Mouse (Mus musculus): Measurements from ENCODE around the gene Fam78a. TPM values are rescaled to one million over a fixed set of nuclear protein-coding genes. Genes with fewer than 3 reads are reported as not detected.

The Fam78a gene
- total RNA-seq, 2 experiments from 2014 or later: 9.0 to 9.7 TPM

DNA sequence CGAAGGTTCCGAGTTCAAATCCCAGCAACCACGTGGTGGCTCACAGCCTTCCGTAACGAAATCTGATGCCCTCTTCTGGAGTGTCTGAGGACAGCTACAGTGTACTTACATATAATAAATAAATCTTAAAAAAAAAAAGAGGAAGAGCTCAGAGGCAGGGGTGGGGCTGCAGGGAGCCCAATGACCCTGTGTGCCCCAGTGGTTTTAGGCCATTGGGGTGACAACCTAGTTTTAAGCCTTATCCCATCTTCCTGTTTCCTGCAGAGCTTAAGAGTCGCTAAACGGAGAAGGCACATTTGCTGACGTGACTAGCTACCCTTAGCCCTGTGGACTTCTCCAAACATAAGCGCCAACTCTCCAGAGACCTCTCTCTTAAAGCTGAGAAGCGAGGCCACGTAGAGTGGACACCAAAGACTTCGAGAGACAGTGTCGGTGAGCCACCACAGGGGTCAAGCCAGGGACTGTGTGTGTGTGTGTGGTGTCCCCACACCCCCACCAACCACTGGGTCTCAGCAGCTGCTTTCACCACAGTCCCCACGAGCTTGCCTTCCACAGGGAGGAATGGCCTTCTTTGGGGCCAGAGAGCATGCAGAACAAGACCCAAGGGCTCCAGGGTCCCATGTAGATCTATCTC, 3.2 kb downstream of the Fam78a start:
- intact Hi-C loops (cut with DNase I): loop anchor here (5.0 kb wide), 1 partner anchor 51 kb away; no protein-coding TSS in a partner anchor
- DNase-seq (ENCODE audit: extremely low spot score in 1 of 2, low spot score in 2 of 2): no peak
- no peak for TF ChIP-seq CTCF (IDR thresholded peaks at IDR 0.05)
- no peak overlapping the region for H3K27ac ChIP-seq
- H3K4me3 ChIP-seq: peak overlapping the region; percentile 65

DNA sequence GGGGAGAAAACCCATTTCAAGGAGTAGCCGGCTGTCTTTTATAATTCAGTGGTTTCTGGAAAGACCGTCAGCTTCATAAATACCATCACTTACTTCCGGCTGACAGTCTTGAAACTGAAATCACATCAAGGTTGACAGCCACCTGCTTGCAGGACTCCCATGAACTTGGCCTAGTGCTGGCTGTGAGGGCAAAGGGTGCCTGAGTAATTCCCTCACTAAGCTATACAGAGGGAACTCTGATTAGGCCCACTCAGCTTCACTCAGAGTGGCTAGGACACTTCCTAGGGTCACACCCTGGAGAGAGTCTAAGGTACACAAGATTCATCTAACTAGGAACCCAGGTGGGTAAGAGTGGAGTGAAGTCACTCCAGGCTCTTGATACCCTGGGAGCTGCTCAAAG, 4.0 kb downstream of the Fam78a start:
- no peak overlapping the region for H3K27ac ChIP-seq
- DNase-seq (ENCODE audit: extremely low spot score in 1 of 2, low spot score in 2 of 2): no peak
- no peak overlapping the region for H3K4me3 ChIP-seq
- no peak for TF ChIP-seq CTCF (IDR thresholded peaks at IDR 0.05)
- intact Hi-C loops (cut with DNase I): loop anchor here (5.0 kb wide), 1 partner anchor 52 kb away; no protein-coding TSS in a partner anchor

DNA sequence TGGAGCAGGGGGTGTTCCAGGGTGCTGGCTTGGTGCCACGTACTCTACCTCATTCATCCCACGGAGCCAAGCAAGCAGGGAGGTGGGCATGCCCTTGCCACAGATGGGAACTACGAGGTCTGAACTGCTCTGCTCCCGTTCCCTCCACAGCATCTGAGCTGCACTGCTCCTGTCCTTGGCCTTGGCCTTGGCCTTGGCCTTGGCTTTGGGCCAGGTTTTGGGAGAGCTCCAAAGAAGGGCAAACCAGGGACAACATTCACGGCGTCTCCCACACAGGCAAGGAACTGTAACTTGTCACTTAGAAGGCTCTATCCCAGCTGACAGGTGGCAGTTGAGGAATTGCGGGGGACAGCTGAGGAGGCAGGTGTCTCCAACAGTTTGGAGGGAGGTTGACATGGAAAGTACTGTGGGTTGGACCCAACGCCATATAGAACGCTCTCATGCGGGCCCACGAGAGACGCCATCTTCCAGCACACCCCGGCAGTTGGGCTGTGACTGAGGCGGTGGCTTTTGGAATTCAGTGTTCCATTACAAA, 5.4 kb downstream of the Fam78a start:
- no peak for TF ChIP-seq CTCF (IDR thresholded peaks at IDR 0.05)
- no peak overlapping the region for H3K27ac ChIP-seq
- intact Hi-C loops (cut with DNase I): no loop called here
- no peak overlapping the region for H3K4me3 ChIP-seq
- DNase-seq (ENCODE audit: extremely low spot score in 1 of 2, low spot score in 2 of 2): no peak

DNA sequence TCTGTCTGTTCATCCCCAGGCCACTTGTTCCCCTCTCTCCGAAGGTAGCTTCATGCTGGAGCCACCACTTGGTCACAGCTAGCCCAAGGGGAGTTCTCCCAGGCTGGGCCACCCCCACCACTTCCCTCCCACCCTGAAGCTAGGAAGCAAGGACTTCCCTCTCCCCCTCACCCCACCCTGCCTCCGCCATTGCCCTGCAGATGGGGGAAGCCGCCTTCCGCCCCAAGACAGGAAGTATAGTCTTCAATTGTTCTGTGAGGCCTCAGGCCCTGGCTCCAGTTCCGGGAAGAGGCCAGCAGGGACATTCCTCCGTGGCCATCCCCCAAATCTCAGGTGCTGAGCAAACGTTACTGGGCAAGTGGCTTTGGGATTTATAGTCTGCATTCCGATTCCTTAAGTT, 6.1 kb downstream of the Fam78a start:
- H3K4me3 ChIP-seq: no peak overlapping the region

DNA sequence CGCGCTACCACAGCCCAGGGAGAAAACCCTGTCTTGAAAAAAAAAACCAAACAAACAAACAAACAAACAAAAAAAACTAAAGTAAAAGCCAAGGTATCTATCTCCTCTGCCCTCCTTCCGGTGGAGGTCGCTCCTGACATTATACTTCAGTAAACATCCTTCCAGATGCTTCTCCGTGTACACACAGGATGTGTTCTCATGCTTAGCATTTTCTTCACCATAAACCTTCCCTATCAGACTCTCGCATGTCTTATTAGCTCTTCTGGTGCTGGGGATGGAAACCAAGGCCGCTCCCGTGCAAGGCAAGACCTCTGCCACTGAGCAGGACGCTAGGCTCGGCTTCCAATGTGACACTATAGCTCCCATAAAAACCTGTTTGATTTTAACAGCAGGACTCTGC, 6.9 kb downstream of the Fam78a start:
- no peak for TF ChIP-seq CTCF (IDR thresholded peaks at IDR 0.05)
- H3K27ac ChIP-seq: no peak overlapping the region
- no peak for DNase-seq (ENCODE audit: extremely low spot score in 1 of 2, low spot score in 2 of 2)
- H3K4me3 ChIP-seq: no peak overlapping the region
- intact Hi-C loops (cut with DNase I): no loop called here

More for the DNA sequence above, 6.1 kb downstream of the Fam78a start:
- DNase-seq (ENCODE audit: extremely low spot score in 1 of 2, low spot score in 2 of 2): no peak
- intact Hi-C loops (cut with DNase I): no loop called here
- TF ChIP-seq CTCF (IDR thresholded peaks at IDR 0.05): no peak
- no peak overlapping the region for H3K27ac ChIP-seq

DNA sequence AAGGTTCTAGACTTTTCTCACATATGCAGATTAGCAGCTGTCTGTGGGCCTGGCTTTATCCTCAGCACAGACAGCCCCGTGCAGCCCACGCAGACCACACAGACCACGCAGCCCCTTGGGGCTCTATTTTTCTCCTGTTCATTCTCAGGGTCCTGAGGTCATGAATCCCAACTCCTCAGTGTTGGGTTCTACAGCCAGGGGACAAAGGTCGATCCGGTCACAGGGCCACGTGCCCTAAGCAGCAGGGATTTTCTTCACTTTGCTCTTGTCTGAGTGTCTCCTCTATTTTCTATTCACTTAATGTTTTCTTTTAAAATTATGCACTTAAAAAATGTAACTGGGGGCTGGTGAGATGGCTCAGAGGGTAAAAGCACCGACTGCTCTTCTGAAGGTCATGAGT, 9.3 kb downstream of the Fam78a start:
- no peak overlapping the region for H3K4me3 ChIP-seq
- intact Hi-C loops (cut with DNase I): no loop called here
- no peak overlapping the region for H3K27ac ChIP-seq
- no peak for TF ChIP-seq CTCF (IDR thresholded peaks at IDR 0.05)
- no peak for DNase-seq (ENCODE audit: extremely low spot score in 1 of 2, low spot score in 2 of 2)

DNA sequence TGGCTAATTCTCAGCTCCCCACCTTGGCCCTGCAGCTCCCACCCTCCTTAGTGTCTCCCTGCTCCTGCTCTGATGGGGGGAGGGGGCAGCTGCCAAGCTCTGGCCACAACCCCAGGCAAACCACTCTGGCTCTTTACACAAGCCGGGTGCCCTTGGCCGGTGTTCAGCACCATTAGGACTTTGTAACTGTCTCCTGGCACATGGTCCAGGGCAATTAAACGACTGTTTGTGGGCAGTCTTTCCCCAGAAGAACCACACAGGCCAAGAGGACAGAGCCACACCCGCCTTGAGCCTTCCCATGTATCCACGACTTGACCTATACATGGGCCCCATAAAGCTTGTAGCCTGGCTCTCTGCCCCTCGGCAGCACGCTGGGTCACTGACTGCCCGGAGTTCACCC, 10.3 kb downstream of the Fam78a start:
- no peak for DNase-seq (ENCODE audit: extremely low spot score in 1 of 2, low spot score in 2 of 2)
- TF ChIP-seq CTCF (IDR thresholded peaks at IDR 0.05): no peak
- no peak overlapping the region for H3K4me3 ChIP-seq
- intact Hi-C loops (cut with DNase I): no loop called here
- no peak overlapping the region for H3K27ac ChIP-seq

DNA sequence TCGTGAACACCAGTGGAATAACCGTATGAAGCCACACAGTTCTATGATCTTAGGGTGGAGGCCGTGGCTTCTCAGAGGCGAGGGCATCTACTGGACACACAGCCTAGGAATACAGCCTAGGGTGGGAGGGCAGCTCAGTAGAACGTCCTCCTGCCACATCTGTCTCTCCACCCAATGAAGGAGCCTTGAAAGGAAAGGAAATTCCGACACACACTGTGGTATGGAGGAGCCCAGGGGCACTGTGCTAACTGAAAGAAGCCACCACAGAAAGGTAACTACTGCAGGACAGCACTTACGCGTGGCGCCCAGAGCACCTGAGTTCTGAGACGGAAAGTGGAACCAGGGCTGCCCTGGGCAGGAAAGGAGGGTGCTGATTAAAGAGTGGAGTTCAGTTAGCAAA, 13.9 kb downstream of the Fam78a start:
- Histone ChIP-seq H3K27ac (no peak overlapping the region), H3K4me3 (no peak overlapping the region)
- no peak for DNase-seq (ENCODE audit: extremely low spot score in 1 of 2, low spot score in 2 of 2)
- no peak for TF ChIP-seq CTCF (IDR thresholded peaks at IDR 0.05)
- intact Hi-C loops (cut with DNase I): no loop called here

DNA sequence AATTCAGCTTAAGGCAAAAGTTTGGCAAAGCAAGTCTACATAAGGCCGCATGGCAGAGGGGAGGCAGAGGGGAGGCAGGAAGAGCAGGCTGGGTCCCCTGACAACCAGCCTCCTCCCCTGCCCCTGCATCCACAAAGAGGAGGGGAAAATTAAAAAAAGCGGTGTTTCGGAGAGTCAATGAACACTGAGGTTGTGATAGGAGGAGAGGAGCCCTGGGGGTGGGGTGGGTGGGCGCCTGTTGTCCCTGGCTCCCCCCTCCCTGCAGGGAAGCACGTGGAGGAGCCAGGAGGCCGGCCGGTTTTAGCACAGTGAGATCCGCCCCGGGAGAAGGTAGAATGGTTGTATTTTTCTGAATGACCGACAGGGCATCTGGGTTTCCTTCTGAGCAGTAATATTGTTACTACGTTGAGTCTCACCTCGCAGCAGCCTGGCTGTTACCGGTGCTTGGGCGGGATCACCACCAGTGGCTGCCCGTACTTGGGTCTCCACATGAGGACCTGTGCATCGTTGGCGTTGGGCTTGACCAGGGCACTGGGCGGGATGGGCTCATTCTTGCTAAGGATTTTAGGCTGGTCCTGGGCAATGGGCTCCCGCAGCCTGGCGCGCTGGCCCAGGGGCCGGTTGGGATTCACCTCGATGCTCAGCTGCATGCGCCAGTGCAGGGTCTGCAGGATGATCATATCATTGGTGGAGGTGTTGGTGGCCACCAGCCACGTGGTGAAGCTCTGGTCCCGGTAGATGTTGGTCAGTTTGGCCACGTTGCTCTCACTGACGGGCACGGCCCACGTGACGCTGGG, 15.6 kb downstream of the Fam78a start:
- no peak overlapping the region for H3K4me3 ChIP-seq
- no peak for DNase-seq (ENCODE audit: extremely low spot score in 1 of 2, low spot score in 2 of 2)
- no peak overlapping the region for H3K27ac ChIP-seq
- intact Hi-C loops (cut with DNase I): no loop called here
- TF ChIP-seq CTCF (IDR thresholded peaks at IDR 0.05): no peak; the same call in 1 of the 2 replicates

DNA sequence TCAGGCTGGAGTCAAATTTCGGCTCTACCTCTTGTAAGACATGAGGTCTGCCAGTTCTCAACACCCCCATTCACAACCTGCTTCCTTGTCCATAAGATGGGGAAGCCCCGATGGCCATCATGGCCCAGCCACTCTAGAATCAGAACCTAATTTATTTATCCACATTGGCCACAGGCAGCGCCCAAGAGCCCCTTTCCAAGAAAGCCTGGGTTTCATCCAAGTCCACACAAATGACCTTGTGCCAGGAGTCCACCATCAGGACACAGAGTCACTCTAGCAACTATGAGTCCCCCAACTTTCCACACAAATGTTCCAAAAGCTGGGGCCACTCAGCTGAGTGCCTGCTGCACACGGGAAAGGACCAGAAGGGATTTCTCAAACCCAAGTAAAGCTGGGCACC, 18.7 kb downstream of the Fam78a start:
- intact Hi-C loops (cut with DNase I): no loop called here
- no peak for DNase-seq (ENCODE audit: extremely low spot score in 1 of 2, low spot score in 2 of 2)
- no peak; the same call in 1 of the 2 replicates for TF ChIP-seq CTCF (IDR thresholded peaks at IDR 0.05)
- no peak overlapping the region for H3K4me3 ChIP-seq
- no peak overlapping the region for H3K27ac ChIP-seq

DNA sequence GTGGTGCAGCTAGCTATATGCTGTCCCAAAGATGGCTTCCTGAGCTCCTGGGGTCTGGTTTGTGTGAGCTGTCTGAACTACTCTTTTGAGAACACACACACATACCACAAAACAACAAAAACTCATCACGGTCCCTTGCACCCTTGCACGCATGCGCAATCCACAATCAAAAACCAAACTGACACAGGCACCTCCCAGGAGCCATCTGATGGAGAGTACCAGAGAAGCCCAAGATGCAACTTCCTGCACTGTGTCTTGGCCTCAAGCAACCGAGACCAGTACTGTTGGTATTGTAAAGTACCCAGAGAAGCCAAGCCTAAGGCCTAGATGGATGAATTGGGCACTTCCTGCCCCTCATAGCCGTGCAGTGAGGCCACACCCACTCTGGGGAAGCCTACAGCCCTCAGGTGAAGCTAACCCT, 19.3 kb downstream of the Fam78a start:
- intact Hi-C loops (cut with DNase I): no loop called here
- TF ChIP-seq CTCF (IDR thresholded peaks at IDR 0.05): no peak
- no peak overlapping the region for H3K27ac ChIP-seq
- no peak overlapping the region for H3K4me3 ChIP-seq
- DNase-seq (ENCODE audit: extremely low spot score in 1 of 2, low spot score in 2 of 2): no peak

DNA sequence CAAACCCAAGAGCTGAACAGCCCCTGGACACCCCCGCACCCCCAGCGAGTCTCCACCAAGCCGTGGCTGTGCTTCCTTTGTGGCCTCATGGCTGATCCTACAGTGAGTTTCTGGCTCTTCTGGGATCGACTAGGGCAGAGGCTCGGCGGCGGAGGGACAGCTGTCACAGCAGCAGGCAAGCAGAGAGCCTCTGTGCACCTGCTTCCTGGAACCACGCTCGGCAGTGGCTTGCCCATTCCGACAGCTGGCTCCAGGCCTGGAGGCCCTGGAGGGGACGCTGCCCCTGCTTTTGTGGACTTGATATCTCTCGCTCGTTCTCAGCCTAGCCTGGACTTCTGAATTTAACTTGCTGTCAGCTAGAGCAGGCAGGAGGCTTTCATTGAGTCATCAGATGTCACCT, 19.7 kb downstream of the Fam78a start:
- DNase-seq (ENCODE audit: extremely low spot score in 1 of 2, low spot score in 2 of 2): no peak
- intact Hi-C loops (cut with DNase I): no loop called here
- H3K4me3 ChIP-seq: no peak overlapping the region
- TF ChIP-seq CTCF (IDR thresholded peaks at IDR 0.05): no peak
- no peak overlapping the region for H3K27ac ChIP-seq

Measured in left cerebral cortex, adult 2 months (tissue).